Comparison of ENCODE assay signal across 10 mouse cellular contexts in the genomic region with DNA sequence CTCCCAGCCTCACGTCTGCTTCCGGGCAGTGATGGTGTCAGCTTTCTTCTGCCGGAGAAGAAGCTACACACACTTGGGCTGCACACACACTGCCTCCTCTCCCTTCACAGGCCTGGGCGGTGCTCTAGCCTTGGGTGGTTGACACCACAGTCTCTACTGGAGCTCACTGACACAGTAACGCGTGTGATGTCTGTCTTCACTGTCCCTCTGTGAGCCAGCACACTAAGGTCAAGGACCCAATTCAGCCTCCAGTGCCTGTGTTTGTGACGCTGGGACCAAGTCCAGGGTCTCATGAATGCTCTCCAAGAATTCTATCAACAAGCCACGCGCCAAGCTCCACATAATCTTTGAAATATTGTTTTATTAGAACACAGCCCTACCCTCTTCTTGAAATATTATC.
"Had no signal": no experiment of that assay in that cellular context is flagged by ENCODE, and none has a peak within 500 bp of the region (broad histone marks: within the 10 kb centered on the region; RNA-seq: fewer than 3 reads in every experiment).

No protein-coding gene starts in this region.

- DNase-seq: kidney, adult 2 months; kidney, postnatal 36 days; liver; liver, postnatal 0 days; lung, embryonic 14.5 days; right cerebral cortex, adult 18-20 months; right cerebral cortex, postnatal 14 days; right cerebral cortex, postnatal 4 days; spleen, adult 18-20 months; thymus, postnatal 25 days had no signal
